Mouse (Mus musculus): Measurements from ENCODE around the gene Krt27. TPM values are rescaled to one million over a fixed set of nuclear protein-coding genes. Genes with fewer than 3 reads are reported as not detected.

Gene Krt27
- total and polyA plus RNA-seq, 3 experiments: not detected

- no peak within 1 kb of the TSS for H3K9ac ChIP-seq (ENCODE audit: insufficient read depth, low read depth)
- no peaks in the 10 kb centered on the region for H3K36me3 ChIP-seq (replicated peaks in 1 of 2; ENCODE audit: control insufficient read depth in 1 of 2, insufficient read depth in 1 of 2, low read length in 1 of 2)
- no peak for DNase-seq (ENCODE audit: extremely low read depth)
- no peak within 1 kb of the TSS for H3K27ac ChIP-seq (ENCODE audit: insufficient read depth, low read depth)
- no peak within 1 kb of the TSS for H3K4me3 ChIP-seq (replicated peaks in 1 of 3; ENCODE audit: low read depth in 2 of 3, low read length in 2 of 3, poor library complexity in 1 of 3)
- H3K4me2 ChIP-seq (ENCODE audit: insufficient read depth, low read depth, poor library complexity, severe bottlenecking): no peak within 1 kb of the TSS
- H3K9me3 ChIP-seq (replicated peaks; ENCODE audit: low read length): no peaks in the 10 kb centered on the region
- in situ Hi-C loops (cut with MboI; ENCODE audit: low pct_ligation_motif_present, low pct_unique_long_range_greater_than_20kb, low sequenced_read_pairs): no loop called here
- H3K27me3 ChIP-seq (replicated peaks): peaks cover 30% of the 10 kb centered on the region
- dilution Hi-C loops (cut with MboI; ENCODE audit: extremely low pct_ligation_motif_present, extremely low pct_unique_long_range_greater_than_20kb, low sequenced_read_pairs): no loop called here
- H3K79me2 ChIP-seq (replicated peaks; ENCODE audit: control insufficient read depth, extremely low read depth, insufficient read depth, poor library complexity, severe bottlenecking): no peaks in the 10 kb centered on the region
- TF ChIP-seq ZNF384 (IDR thresholded peaks at IDR 0.05; ENCODE audit: low read depth, low read length) (no peak), ZC3H11A (IDR thresholded peaks at IDR 0.05; ENCODE audit: low read depth, low read length) (no peak), CHD1 (IDR thresholded peaks at IDR 0.05; ENCODE audit: low read depth, low read length) (no peak), USF1 (IDR thresholded peaks at IDR 0.05; ENCODE audit: low read depth, low read length) (no peak), SIN3A (IDR thresholded peaks at IDR 0.05; ENCODE audit: low read length) (no peak), TBP (conservative IDR thresholded peaks at IDR 0.05; ENCODE audit: low read depth, low read length) (no peak), ETS1 (conservative IDR thresholded peaks at IDR 0.05; ENCODE audit: low read depth, low read length) (no peak), ZMIZ1 (IDR thresholded peaks at IDR 0.05; ENCODE audit: low read depth, low read length) (no peak), E2F4 (IDR thresholded peaks at IDR 0.05; ENCODE audit: insufficient replicate concordance, low read depth, low read length) (no peak), MAX (IDR thresholded peaks at IDR 0.05; ENCODE audit: low read length) (no peak), POLR2AphosphoS2 (IDR thresholded peaks at IDR 0.05; ENCODE audit: low read depth, low read length) (no peak), ELF1 (IDR thresholded peaks at IDR 0.05; ENCODE audit: low read depth, low read length) (no peak), USF2 (conservative IDR thresholded peaks at IDR 0.05; ENCODE audit: low read depth, low read length) (no peak), HCFC1 (IDR thresholded peaks at IDR 0.05; ENCODE audit: low read depth, low read length) (no peak)
- peaks cover 3 to 16% of the 10 kb centered on the region in 2 experiments for H3K4me1 ChIP-seq (ENCODE audit: control insufficient read depth in 1 of 2, insufficient read depth in 2 of 2)
Observed at GRCm38 (mm10) chr11:99322851-99323250, 28.1 kb downstream of the Krt27 start, which contains the start of gene Krt25. Gene Krt25 (minus strand): TSS chr11:99322951.

- H3K4me2 ChIP-seq (ENCODE audit: insufficient read depth, low read depth, poor library complexity, severe bottlenecking): peak overlapping the region; percentile 70; the same call in 1 of the 2 replicates
- H3K27me3 ChIP-seq (replicated peaks): peaks cover 37% of the 10 kb centered on the region
- H3K9ac ChIP-seq (ENCODE audit: insufficient read depth, low read depth): no peak overlapping the region
- dilution Hi-C loops (cut with MboI; ENCODE audit: extremely low pct_ligation_motif_present, extremely low pct_unique_long_range_greater_than_20kb, low sequenced_read_pairs): no loop called here
- H3K36me3 ChIP-seq (replicated peaks in 1 of 2; ENCODE audit: control insufficient read depth in 1 of 2, insufficient read depth in 1 of 2, low read length in 1 of 2): no peaks in the 10 kb centered on the region
- H3K27ac ChIP-seq (ENCODE audit: insufficient read depth, low read depth): no peak overlapping the region
- DNase-seq (ENCODE audit: extremely low read depth): peak; percentile 45
- in situ Hi-C loops (cut with MboI; ENCODE audit: low pct_ligation_motif_present, low pct_unique_long_range_greater_than_20kb, low sequenced_read_pairs): no loop called here
- no peak overlapping the region for H3K4me3 ChIP-seq (replicated peaks in 1 of 3; ENCODE audit: low read depth in 2 of 3, low read length in 2 of 3, poor library complexity in 1 of 3)
- H3K9me3 ChIP-seq (replicated peaks; ENCODE audit: low read length): no peaks in the 10 kb centered on the region
- peaks cover 3 to 16% of the 10 kb centered on the region in 2 experiments for H3K4me1 ChIP-seq (ENCODE audit: control insufficient read depth in 1 of 2, insufficient read depth in 2 of 2)
- H3K79me2 ChIP-seq (replicated peaks; ENCODE audit: control insufficient read depth, extremely low read depth, insufficient read depth, poor library complexity, severe bottlenecking): no peaks in the 10 kb centered on the region
- no peak for TF ChIP-seq POLR2AphosphoS2 (IDR thresholded peaks at IDR 0.05; ENCODE audit: low read depth, low read length)
- TF ChIP-seq E2F4 (IDR thresholded peaks at IDR 0.05; ENCODE audit: insufficient replicate concordance, low read depth, low read length): no peak
- no peak for TF ChIP-seq USF2 (conservative IDR thresholded peaks at IDR 0.05; ENCODE audit: low read depth, low read length)
- no peak for TF ChIP-seq ZNF384 (IDR thresholded peaks at IDR 0.05; ENCODE audit: low read depth, low read length)
- no peak for TF ChIP-seq POLR2A (IDR thresholded peaks at IDR 0.05; ENCODE audit: low read depth, low read length)
- TF ChIP-seq UBTF (IDR thresholded peaks at IDR 0.05; ENCODE audit: low read depth, low read length): no peak
- peak; percentile 34; the same call in 1 of the 2 replicates for TF ChIP-seq TCF12 (IDR thresholded peaks at IDR 0.05; ENCODE audit: low read depth, low read length)
- TF ChIP-seq MYC (IDR thresholded peaks at IDR 0.05; ENCODE audit: low read depth, low read length): no peak
- no peak for TF ChIP-seq RAD21 (IDR thresholded peaks at IDR 0.05; ENCODE audit: low read depth, low read length)
- no peak for TF ChIP-seq ELF1 (IDR thresholded peaks at IDR 0.05; ENCODE audit: low read depth, low read length)
- TF ChIP-seq USF1 (IDR thresholded peaks at IDR 0.05; ENCODE audit: low read depth, low read length): no peak
- TF ChIP-seq PAX5 (IDR thresholded peaks at IDR 0.05; ENCODE audit: low read length): no peak
- peak; percentile 52; the same call in 1 of the 2 replicates for TF ChIP-seq BHLHE40 (IDR thresholded peaks at IDR 0.05; ENCODE audit: low read depth, low read length)
- TF ChIP-seq MAX (IDR thresholded peaks at IDR 0.05; ENCODE audit: low read length): no peak
- no peak for TF ChIP-seq SMC3 (IDR thresholded peaks at IDR 0.05; ENCODE audit: low read depth, low read length)
- peak; percentile 61 for TF ChIP-seq ETS1 (conservative IDR thresholded peaks at IDR 0.05; ENCODE audit: low read depth, low read length)
- no peak for TF ChIP-seq MAFK (IDR thresholded peaks at IDR 0.05; ENCODE audit: insufficient replicate concordance, low read length)
- no peak for TF ChIP-seq ZMIZ1 (IDR thresholded peaks at IDR 0.05; ENCODE audit: low read depth, low read length)
- no peak for TF ChIP-seq MXI1 (IDR thresholded peaks at IDR 0.05; ENCODE audit: low read depth, low read length)
- no peak for TF ChIP-seq JUND (conservative IDR thresholded peaks at IDR 0.05; ENCODE audit: low read depth, low read length)
- 0 out of 2 replicates have a peak, but pooled peaks have one; percentile 13 for TF ChIP-seq MEF2A (IDR thresholded peaks at IDR 0.05; ENCODE audit: borderline replicate concordance, low read depth, low read length)
- no peak for TF ChIP-seq ZKSCAN1 (IDR thresholded peaks at IDR 0.05; ENCODE audit: borderline replicate concordance, low read depth, low read length)
- no peak for TF ChIP-seq KAT2A (IDR thresholded peaks at IDR 0.05; ENCODE audit: insufficient replicate concordance, low read length)
- 0 out of 2 replicates have a peak, but pooled peaks have one; percentile 35 for TF ChIP-seq NRF1 (IDR thresholded peaks at IDR 0.05; ENCODE audit: low read depth, low read length)
- TF ChIP-seq CTCF (conservative IDR thresholded peaks at IDR 0.05 in 1 of 2, IDR thresholded peaks at IDR 0.05 in 1 of 2; ENCODE audit: low read depth in 2 of 2, low read length in 2 of 2): peak in 1 of 2 experiments; percentile 17; a peak in 1 of 4 replicates
- no peak; the same call in 1 of the 2 replicates for TF ChIP-seq SIN3A (IDR thresholded peaks at IDR 0.05; ENCODE audit: low read length)
- TF ChIP-seq TBP (conservative IDR thresholded peaks at IDR 0.05; ENCODE audit: low read depth, low read length): no peak
- no peak for TF ChIP-seq ZC3H11A (IDR thresholded peaks at IDR 0.05; ENCODE audit: low read depth, low read length)
- TF ChIP-seq CHD1 (IDR thresholded peaks at IDR 0.05; ENCODE audit: low read depth, low read length): no peak
- TF ChIP-seq HCFC1 (IDR thresholded peaks at IDR 0.05; ENCODE audit: low read depth, low read length): peak; percentile 27; the same call in 1 of the 2 replicates
Observed at GRCm38 (mm10) chr11:99321094-99321493, 29.8 kb downstream of the Krt27 start.
